Mouse (Mus musculus) myocyte (in vitro differentiated cells): ENCODE measurements at regions not wholly inside any gene's neighbourhood (a gene's known extent, or its start where the extent isn't known, plus 50 kb on each side); places are given as distances from the start of the nearest gene placed in this dataset.
A peak's percentile ranks its signal among the peaks of the same experiment; 100 is the strongest.

Experiments
- H3K27me3 ChIP-seq: one replicate; pipeline ENCODE4 v1.6.1; 2011; ENCODE audit not compliant: control insufficient read depth, insufficient read depth, insufficient read length
- H3K36me3 ChIP-seq: one replicate; pipeline ENCODE4 v1.6.1; 2011; ENCODE audit not compliant: control insufficient read depth, insufficient read depth
- H3K4me2 ChIP-seq: one replicate; pipeline ENCODE4 v1.6.1; 2011; ENCODE audit warnings: low read depth, control low read depth
- H3K4me3 ChIP-seq: one replicate; pipeline ENCODE4 v1.5.1; 2011; ENCODE audit warnings: mild to moderate bottlenecking, control low read depth, moderate library complexity
- H3K79me2 ChIP-seq: one replicate; pipeline ENCODE4 v1.6.1; 2011; ENCODE audit not compliant: control insufficient read depth, insufficient read depth
- H3ac ChIP-seq: one replicate; pipeline ENCODE4 v1.6.1; 2011; ENCODE audit not compliant: control insufficient read depth, insufficient read length
- CEBPB ChIP-seq: IDR thresholded peaks from 2 replicates; pipeline ENCODE4 v1.6.1; 2011; ENCODE audit warnings: mild to moderate bottlenecking, moderate library complexity; ENCODE audit not compliant: poor library complexity, insufficient read depth, severe bottlenecking
- E2F4 ChIP-seq: IDR thresholded peaks from one replicate; pipeline ENCODE4 v1.6.1; 2011; ENCODE audit warnings: mild to moderate bottlenecking, control low read depth, moderate library complexity; ENCODE audit not compliant: insufficient read depth
- MAX ChIP-seq: IDR thresholded peaks from one replicate; pipeline ENCODE4 v1.6.1; 2011; ENCODE audit warnings: low read depth, mild to moderate bottlenecking, control low read depth
- MYOD1 ChIP-seq, 3 experiments: IDR thresholded peaks; one replicate each; pipeline ENCODE4 v1.6.1; 2011; ENCODE audit warnings: control low read depth in 2 of 3, low read depth in 2 of 3, mild to moderate bottlenecking in 2 of 3, moderate library complexity in 1 of 3; ENCODE audit not compliant: insufficient read length in 2 of 3, control insufficient read depth in 1 of 3
- MYOG ChIP-seq, 3 experiments: IDR thresholded peaks; one replicate each; pipeline ENCODE4 v1.6.1; 2011; ENCODE audit warnings: control low read depth in 2 of 3, low read depth in 2 of 3, mild to moderate bottlenecking in 2 of 3; ENCODE audit not compliant: insufficient read length in 2 of 3, control insufficient read depth in 1 of 3, insufficient read depth in 1 of 3
- POLR2A ChIP-seq: IDR thresholded peaks from one replicate; pipeline ENCODE4 v1.6.1; 2011; ENCODE audit warnings: low read depth, mild to moderate bottlenecking, control low read depth, moderate library complexity; ENCODE audit not compliant: insufficient read length
- POLR2AphosphoS2 ChIP-seq: IDR thresholded peaks from one replicate; pipeline ENCODE4 v1.6.1; 2011; ENCODE audit warnings: low read depth, control low read depth; ENCODE audit not compliant: insufficient read length
- REST ChIP-seq: IDR thresholded peaks from one replicate; pipeline ENCODE4 v1.6.1; 2011; ENCODE audit warnings: mild to moderate bottlenecking, control low read depth, moderate library complexity; ENCODE audit not compliant: insufficient read depth, insufficient read length
- SRF ChIP-seq: IDR thresholded peaks from one replicate; pipeline ENCODE4 v1.6.1; 2011; ENCODE audit warnings: low read depth; ENCODE audit not compliant: control insufficient read depth, insufficient read length
- TCF12 ChIP-seq: IDR thresholded peaks from one replicate; pipeline ENCODE4 v1.6.1; 2011; ENCODE audit warnings: mild to moderate bottlenecking, control low read depth; ENCODE audit not compliant: poor library complexity, insufficient read depth, severe bottlenecking
- TCF3 ChIP-seq: IDR thresholded peaks from one replicate; pipeline ENCODE4 v1.6.1; 2011; ENCODE audit warnings: low read depth, control low read depth; ENCODE audit not compliant: insufficient read length
- USF1 ChIP-seq: IDR thresholded peaks from one replicate; pipeline ENCODE4 v1.6.1; 2011; ENCODE audit warnings: low read depth, mild to moderate bottlenecking, control low read depth, moderate library complexity

DNA sequence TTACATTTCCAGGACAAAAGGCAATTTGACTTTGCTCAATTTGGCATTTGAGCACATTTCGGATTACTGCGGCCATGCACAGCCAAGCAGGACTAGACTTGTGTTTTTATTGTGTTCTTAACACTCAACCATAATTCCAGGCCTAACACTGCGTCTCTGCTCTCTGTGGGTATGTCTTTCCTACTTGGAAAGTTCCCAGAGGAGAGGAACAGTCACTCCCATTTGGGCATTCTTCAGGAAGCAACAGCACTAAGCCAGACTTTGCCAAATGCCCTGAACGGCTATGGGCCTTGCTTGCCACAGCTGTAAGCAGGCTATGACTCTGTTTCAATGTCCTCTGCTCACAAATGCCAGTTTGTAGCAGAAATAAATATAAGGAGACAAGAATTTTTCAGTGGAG is 56.5 kb upstream of the Pdk3 start:
- Histone ChIP-seq H3K36me3 (no peaks in the 10 kb centered on the region), H3K79me2 (no peaks in the 10 kb centered on the region), H3ac (no peak overlapping the region), H3K4me2 (no peak overlapping the region), H3K27me3 (no peaks in the 10 kb centered on the region), H3K4me3 (no peak overlapping the region)
- TF ChIP-seq TCF12 (no peak), SRF (no peak), TCF3 (no peak), MYOD1 (IDR thresholded peaks at IDR 0.05; ENCODE audit: control insufficient read depth in 1 of 3, insufficient read length in 2 of 3, low read depth in 2 of 3) (no peak), MAX (no peak)

GRCm38 (mm10) chrX:93888966-93889365 is 57.0 kb upstream of the Pdk3 start:
- H3ac ChIP-seq = no peak overlapping the region
- H3K36me3 ChIP-seq = no peaks in the 10 kb centered on the region
- H3K4me2 ChIP-seq = peak overlapping the region; percentile 75
- peak overlapping the region; percentile 10 for H3K4me3 ChIP-seq
- TF ChIP-seq TCF12 = no peak
- no peak for TF ChIP-seq POLR2A
- no peak for TF ChIP-seq CEBPB
- TF ChIP-seq REST = no peak
- TF ChIP-seq MYOD1 (IDR thresholded peaks at IDR 0.05; ENCODE audit: control insufficient read depth in 1 of 3, insufficient read length in 2 of 3, low read depth in 2 of 3) = no peak
- TF ChIP-seq TCF3 = no peak
- TF ChIP-seq MAX = no peak
- TF ChIP-seq MYOG (IDR thresholded peaks at IDR 0.05; ENCODE audit: control insufficient read depth in 1 of 3, insufficient read depth in 1 of 3, insufficient read length in 2 of 3, low read depth in 2 of 3) = no peak
- no peak for TF ChIP-seq E2F4
- TF ChIP-seq POLR2AphosphoS2 = no peak
- TF ChIP-seq SRF = no peak
- no peak for TF ChIP-seq USF1
- H3K27me3 ChIP-seq = no peaks in the 10 kb centered on the region
- H3K79me2 ChIP-seq = no peaks in the 10 kb centered on the region

- no peak overlapping the region for H3ac ChIP-seq
- H3K36me3 ChIP-seq = no peaks in the 10 kb centered on the region
- peak overlapping the region; percentile 75 for H3K4me2 ChIP-seq
- H3K4me3 ChIP-seq = peak overlapping the region; percentile 10
- peak; percentile 4 for TF ChIP-seq USF1
- no peak for TF ChIP-seq POLR2AphosphoS2
- H3K79me2 ChIP-seq = no peaks in the 10 kb centered on the region
- no peaks in the 10 kb centered on the region for H3K27me3 ChIP-seq
Measured at GRCm38 (mm10) chrX:93889394-93890042, 57.5 kb upstream of the Pdk3 start.

DNA sequence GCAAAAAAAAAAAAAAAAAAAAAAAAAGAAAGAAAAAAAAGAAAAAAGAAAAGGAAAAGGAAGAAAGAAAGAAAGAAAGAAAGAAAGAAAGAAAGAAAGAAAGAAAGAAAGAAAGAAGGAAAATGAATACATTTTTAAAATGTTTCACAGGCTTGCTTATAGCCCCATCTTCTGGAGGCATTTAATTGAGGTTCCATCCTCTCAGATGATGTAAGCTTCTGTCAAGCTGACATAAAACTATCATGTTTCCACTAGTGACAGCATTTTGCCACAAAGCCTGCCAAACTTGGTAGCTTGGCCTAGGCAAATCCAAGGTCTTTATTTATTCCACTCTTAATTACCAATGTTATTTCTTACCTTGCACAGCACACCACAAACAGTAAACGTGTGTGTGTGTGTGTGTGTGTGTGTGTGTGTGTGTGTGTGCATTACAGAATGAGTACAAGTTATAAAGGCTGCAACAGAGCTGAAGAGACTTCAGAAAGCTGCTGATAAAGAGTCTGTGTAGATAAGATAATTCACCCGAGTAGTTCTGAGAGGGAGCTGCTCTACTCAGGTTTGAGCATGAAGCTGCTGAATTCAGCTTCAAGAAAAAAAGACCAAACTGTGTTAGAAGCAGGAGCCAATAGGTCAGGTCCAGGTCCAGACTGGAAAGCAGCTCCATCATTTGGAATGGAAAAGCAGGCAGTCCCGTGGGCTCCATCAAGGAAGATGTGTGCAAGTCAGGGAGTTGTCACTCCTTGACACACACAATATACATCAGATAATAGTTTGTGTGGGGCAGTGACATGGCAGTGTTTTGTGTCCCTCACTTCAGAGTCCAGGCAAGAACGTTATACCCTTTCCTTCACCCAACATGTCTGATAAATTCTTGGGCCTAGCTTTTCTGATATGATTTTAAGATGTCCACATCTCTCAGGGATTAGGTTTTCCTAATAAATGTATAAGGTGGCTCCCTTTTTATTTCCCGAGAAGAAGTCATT is 65.1 kb upstream of the Pdk3 start:
- Histone ChIP-seq H3K36me3 (no peaks in the 10 kb centered on the region), H3K27me3 (no peaks in the 10 kb centered on the region), H3K4me3 (no peak overlapping the region), H3K79me2 (no peaks in the 10 kb centered on the region), H3ac (no peak overlapping the region), H3K4me2 (no peak overlapping the region)
- peak; percentile 59; the same call in 1 of the 2 replicates for TF ChIP-seq CEBPB
- TF ChIP-seq MYOD1 (IDR thresholded peaks at IDR 0.05; ENCODE audit: control insufficient read depth in 1 of 3, insufficient read length in 2 of 3, low read depth in 2 of 3) = no peak

- Histone ChIP-seq H3K79me2 (no peaks in the 10 kb centered on the region), H3K4me2 (no peak overlapping the region), H3K36me3 (no peaks in the 10 kb centered on the region), H3ac (no peak overlapping the region), H3K27me3 (no peaks in the 10 kb centered on the region), H3K4me3 (no peak overlapping the region)
- no peak for TF ChIP-seq MYOD1 (IDR thresholded peaks at IDR 0.05; ENCODE audit: control insufficient read depth in 1 of 3, insufficient read length in 2 of 3, low read depth in 2 of 3)
- no peak for TF ChIP-seq REST
- TF ChIP-seq USF1 = no peak
- TF ChIP-seq TCF3 = no peak
- no peak for TF ChIP-seq TCF12
Measured at GRCm38 (mm10) chrX:93903209-93903608, 65.2 kb upstream of the AU015836 start.
